Mouse (Mus musculus): Measurements from ENCODE around the gene Fbxw5.

DNA sequence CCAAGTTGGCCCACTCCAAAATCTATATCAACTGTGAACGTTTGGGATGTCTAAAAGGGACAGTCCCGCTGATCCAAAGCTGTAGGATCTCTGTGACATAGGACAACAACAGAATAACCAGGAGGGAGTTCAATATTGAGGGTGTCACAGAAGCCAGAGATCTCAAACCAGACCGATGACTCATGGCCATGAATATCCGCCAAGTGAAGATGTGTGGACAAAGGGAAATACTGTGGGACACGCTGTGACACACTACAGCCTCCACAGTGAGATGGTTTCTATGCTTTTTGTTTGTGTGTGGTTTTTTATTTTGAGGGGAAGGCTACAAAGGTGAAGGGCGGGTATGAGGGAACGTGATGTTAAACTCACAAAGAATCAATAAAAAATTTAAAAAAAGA is 11.9 kb upstream of the Fbxw5 start:
- TF ChIP-seq CTCF (IDR thresholded peaks at IDR 0.05; ENCODE audit: control insufficient read depth, insufficient read depth, insufficient read length) (no peak), USF1 (IDR thresholded peaks at IDR 0.05; ENCODE audit: low read depth) (no peak)

All from C2C12 (cell line).